Mouse (Mus musculus) MEL (cell line): ENCODE measurements around the gene Mief1. TPM values are rescaled to one million over a fixed set of nuclear protein-coding genes. Genes with fewer than 3 reads are reported as not detected.

Experiments
- DNase-seq: peaks from one replicate; pipeline ENCODE4 v3.0.0; 2011; ENCODE audit warnings: low read depth, low spot score
- H3K27ac ChIP-seq: 2 replicates; pipeline ENCODE4 v1.5.1; 2012; ENCODE audit warnings: low read depth, mild to moderate bottlenecking, control low read depth, low read length, moderate library complexity; ENCODE audit not compliant: control insufficient read depth
- H3K27me3 ChIP-seq, 2 experiments: fragments of 150-350 bp in 1 of 2; sonication (generic) in 1 of 2; 2 replicates each; pipeline ENCODE4 v1.6.1; 2012; ENCODE audit warnings: low read length in 2 of 2, mild to moderate bottlenecking in 2 of 2, improper control_type of control experiment in 1 of 2, moderate library complexity in 1 of 2; ENCODE audit not compliant: insufficient read depth in 2 of 2, control insufficient read depth in 1 of 2
- H3K36me3 ChIP-seq, 2 experiments: 2 replicates each; pipeline ENCODE4 v1.6.1; 2012 to 2014; ENCODE audit warnings: low read length in 2 of 2, improper control_type of control experiment in 1 of 2, inconsistent platforms in 1 of 2, mild to moderate bottlenecking in 1 of 2; ENCODE audit not compliant: insufficient read depth in 2 of 2, control insufficient read depth in 1 of 2
- H3K4me1 ChIP-seq, 2 experiments: fragments of 150-350 bp in 1 of 2; sonication (generic) in 1 of 2; 2 replicates each; pipeline ENCODE4 v1.6.1; 2012; ENCODE audit warnings: low read length in 2 of 2, improper control_type of control experiment in 1 of 2, mild to moderate bottlenecking in 1 of 2; ENCODE audit not compliant: insufficient read depth in 2 of 2, control insufficient read depth in 1 of 2
- H3K4me3 ChIP-seq, 2 experiments: fragments of 150-350 bp in 1 of 2; sonication (generic) in 1 of 2; 2 replicates each; pipeline ENCODE4 v1.5.1; 2012; ENCODE audit warnings: low read depth in 2 of 2, low read length in 2 of 2, mild to moderate bottlenecking in 2 of 2, moderate library complexity in 2 of 2, control low read depth in 1 of 2, improper control_type of control experiment in 1 of 2; ENCODE audit not compliant: control insufficient read depth in 1 of 2, insufficient read depth in 1 of 2
- H3K79me2 ChIP-seq: 2 replicates; pipeline ENCODE4 v1.6.1; 2012; ENCODE audit warnings: mild to moderate bottlenecking, low read length, moderate library complexity; ENCODE audit not compliant: control insufficient read depth, poor library complexity, insufficient read depth
- H3K9ac ChIP-seq: 2 replicates; pipeline ENCODE4 v1.6.1; 2012; ENCODE audit warnings: low read depth, mild to moderate bottlenecking, control low read depth, low read length, moderate library complexity; ENCODE audit not compliant: control insufficient read depth, poor library complexity, severe bottlenecking
- H3K9me3 ChIP-seq: fragments of 150-350 bp; sonication (generic); replicated peaks from 2 replicates; pipeline ENCODE4 v1.6.1; 2012; ENCODE audit warnings: mild to moderate bottlenecking, low read length, improper control_type of control experiment, moderate library complexity; ENCODE audit not compliant: insufficient read depth
- CHD1 ChIP-seq: IDR thresholded peaks from 2 replicates; pipeline ENCODE4 v1.6.1; 2012; ENCODE audit warnings: low read depth, mild to moderate bottlenecking, inconsistent platforms, low read length, improper control_type of control experiment
- CTCF ChIP-seq, 3 experiments: IDR thresholded peaks in 2 of 3; conservative IDR thresholded peaks in 1 of 3; 2 replicates each; pipeline ENCODE4 v1.5.1; 2011 to 2012; ENCODE audit warnings: low read length in 3 of 3, low read depth in 2 of 3, mild to moderate bottlenecking in 2 of 3, improper control_type of control experiment in 1 of 3, inconsistent platforms in 1 of 3, mixed read lengths in 1 of 3, moderate library complexity in 1 of 3; ENCODE audit not compliant: control insufficient read depth in 1 of 3, insufficient read depth in 1 of 3, poor library complexity in 1 of 3, severe bottlenecking in 1 of 3
- EP300 ChIP-seq, 2 experiments: IDR thresholded peaks; 2 replicates each; pipeline ENCODE4 v1.6.1; 2011; ENCODE audit warnings: improper control_type of control experiment in 2 of 2, low read length in 2 of 2, low read depth in 1 of 2, mild to moderate bottlenecking in 1 of 2
- HCFC1 ChIP-seq: IDR thresholded peaks from 2 replicates; pipeline ENCODE4 v1.6.1; 2012; ENCODE audit warnings: low read depth, mild to moderate bottlenecking, inconsistent platforms, low read length, improper control_type of control experiment, moderate library complexity
- KAT2A ChIP-seq: conservative IDR thresholded peaks from 2 replicates; pipeline ENCODE4 v1.6.1; 2012; ENCODE audit warnings: low read depth, low read length, improper control_type of control experiment, inconsistent platforms
- MAFK ChIP-seq: IDR thresholded peaks from 2 replicates; pipeline ENCODE4 v1.6.1; 2011; ENCODE audit warnings: low read depth, mild to moderate bottlenecking, low read length, improper control_type of control experiment, borderline replicate concordance
- MAZ ChIP-seq: IDR thresholded peaks from 2 replicates; pipeline ENCODE4 v1.6.1; 2012; ENCODE audit warnings: low read depth, mild to moderate bottlenecking, inconsistent platforms, low read length, improper control_type of control experiment
- MXI1 ChIP-seq: IDR thresholded peaks from 2 replicates; pipeline ENCODE4 v1.6.1; 2011; ENCODE audit warnings: mild to moderate bottlenecking, low read depth, low read length, improper control_type of control experiment
- MYB ChIP-seq: IDR thresholded peaks from 2 replicates; pipeline ENCODE4 v1.6.1; 2011; ENCODE audit warnings: mild to moderate bottlenecking, low read depth, low read length, improper control_type of control experiment
- POLR2A ChIP-seq, 2 experiments: IDR thresholded peaks; 2 replicates each; pipeline ENCODE4 v1.6.1; 2011 to 2012; ENCODE audit warnings: low read length in 2 of 2, mild to moderate bottlenecking in 2 of 2, control low read depth in 1 of 2, improper control_type of control experiment in 1 of 2, low read depth in 1 of 2, moderate library complexity in 1 of 2; ENCODE audit not compliant: control insufficient read depth in 1 of 2, insufficient read depth in 1 of 2, poor library complexity in 1 of 2
- SMC3 ChIP-seq: IDR thresholded peaks from 2 replicates; pipeline ENCODE4 v1.6.1; 2011; ENCODE audit warnings: low read depth, low read length, improper control_type of control experiment
- TAL1 ChIP-seq: IDR thresholded peaks from 2 replicates; pipeline ENCODE4 v1.6.1; 2012; ENCODE audit warnings: mild to moderate bottlenecking, inconsistent platforms, low read length, moderate library complexity, mixed read lengths
- TBP ChIP-seq: IDR thresholded peaks from 2 replicates; pipeline ENCODE4 v1.8.0; 2011; ENCODE audit warnings: low read depth, low read length, improper control_type of control experiment
- TCF12 ChIP-seq: IDR thresholded peaks from 2 replicates; pipeline ENCODE4 v1.6.1; 2014; ENCODE audit warnings: low read depth, mild to moderate bottlenecking, inconsistent platforms, low read length, improper control_type of control experiment, moderate library complexity
- ZKSCAN1 ChIP-seq: IDR thresholded peaks from 2 replicates; pipeline ENCODE4 v1.6.1; 2012; ENCODE audit warnings: low read depth, mild to moderate bottlenecking, inconsistent platforms, low read length, improper control_type of control experiment, moderate library complexity
- ZNF384 ChIP-seq: IDR thresholded peaks from 2 replicates; pipeline ENCODE4 v1.6.1; 2012; ENCODE audit warnings: low read depth, mild to moderate bottlenecking, inconsistent platforms, low read length, improper control_type of control experiment
- polyA plus RNA-seq, 2 experiments: library from polyadenylated mRNA; stranded (reverse) in 1 of 2; unstranded in 1 of 2; fragments of >175 nt in 1 of 2; fragments of >200 nt in 1 of 2; gene quantifications; 2 replicates each; pipeline versions ENCODE4 v1.2.1 to v1.2.4; 2012; ENCODE audit warnings: low replicate concordance in 2 of 2, low read depth in 1 of 2; ENCODE audit not compliant: insufficient read length in 2 of 2, insufficient read depth in 1 of 2, missing spikeins in 1 of 2
- total RNA-seq: library from RNA; depleted of rRNA; stranded (reverse); fragments of 300-350 nt; gene quantifications from 2 replicates; pipeline ENCODE4 v1.2.3, GENCODE M21; 2012

Mief1 gene
- total and polyA plus RNA-seq, 3 experiments, result 34.6 to 41.5 TPM; not detected in 1

DNA sequence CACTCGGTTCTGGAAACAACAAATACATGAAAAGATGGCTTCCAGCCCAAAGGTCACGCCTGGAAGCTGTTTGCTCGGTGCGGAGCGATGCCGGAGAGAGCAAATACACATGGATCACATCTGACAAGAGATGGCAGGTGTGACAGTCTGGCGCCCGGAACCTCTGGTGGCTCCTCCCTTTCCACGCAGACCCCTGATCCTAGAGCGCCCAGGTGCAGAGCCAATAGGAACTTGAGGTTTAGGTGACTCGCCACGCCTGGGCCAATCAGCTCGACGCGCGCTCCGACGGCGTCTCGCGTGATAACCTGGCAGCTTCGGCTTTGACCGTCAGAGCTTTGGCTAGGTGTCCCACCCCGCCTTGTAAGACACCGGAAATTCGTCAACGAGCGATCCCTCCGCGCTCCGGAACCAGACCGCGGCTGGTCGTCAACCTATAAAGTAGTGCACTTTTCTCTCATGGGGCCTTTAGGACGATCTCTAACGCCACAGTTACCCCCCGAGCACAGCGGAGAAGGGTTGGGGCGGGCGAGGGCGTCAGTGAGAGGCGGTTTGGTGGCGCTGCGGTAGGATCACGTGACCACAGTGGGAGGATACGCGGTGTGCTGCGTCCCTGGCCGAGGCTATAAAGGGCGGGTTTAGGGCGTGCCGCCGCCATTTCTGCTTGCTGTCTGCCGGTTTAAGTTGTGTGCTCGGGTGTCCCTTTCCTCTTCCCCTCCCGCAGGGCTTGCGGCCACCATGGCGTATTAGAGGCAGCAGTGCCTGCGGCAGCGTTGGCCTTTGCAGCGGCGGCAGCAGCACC lies 21.2 kb downstream of the Mief1 start, which contains the start of gene Atf4 (continued):
- no peak for TF ChIP-seq CTCF (IDR thresholded peaks at IDR 0.05 in 2 of 3, conservative IDR thresholded peaks at IDR 0.05 in 1 of 3; ENCODE audit: control insufficient read depth in 1 of 3, insufficient read depth in 1 of 3, low read depth in 2 of 3, low read length in 3 of 3, poor library complexity in 1 of 3, severe bottlenecking in 1 of 3)
- TF ChIP-seq ZNF384, result no peak
- no peak for TF ChIP-seq SMC3
- peak; percentile 94 for TF ChIP-seq KAT2A
- no peak for TF ChIP-seq TAL1
- TF ChIP-seq TBP, result peak; percentile 98
- 0 out of 2 replicates have a peak, but pooled peaks have one; percentile 55 for TF ChIP-seq MAZ
- no peak for TF ChIP-seq MYB
- peak; percentile 90 to 97 for TF ChIP-seq POLR2A (IDR thresholded peaks at IDR 0.05; ENCODE audit: control insufficient read depth in 1 of 2, insufficient read depth in 1 of 2, low read depth in 1 of 2, low read length in 2 of 2, poor library complexity in 1 of 2)
- TF ChIP-seq HCFC1, result peak; percentile 92
- TF ChIP-seq MAFK, result no peak

GRCm38 (mm10) chr15:80255646-80256121 lies 21.9 kb downstream of the Mief1 start:
- Histone ChIP-seq H3K36me3 (peaks cover 9 to 20% of the 10 kb centered on the region in 2 experiments; a peak in 3 of 4 replicates), H3K4me1 (peaks cover 6 to 19% of the 10 kb centered on the region in 2 experiments), H3K27me3 (no peaks in the 10 kb centered on the region), H3K79me2 (peaks cover 24% of the 10 kb centered on the region), H3K9ac (peak overlapping the region; percentile 93), H3K4me3 (peak overlapping the region; percentile 73 to 79), H3K9me3 (no peaks in the 10 kb centered on the region), H3K27ac (peak overlapping the region; percentile 95)
- TF ChIP-seq MXI1, result no peak; the same call in 1 of the 2 replicates
- TF ChIP-seq POLR2A (IDR thresholded peaks at IDR 0.05; ENCODE audit: control insufficient read depth in 1 of 2, insufficient read depth in 1 of 2, low read depth in 1 of 2, low read length in 2 of 2, poor library complexity in 1 of 2), result no peak; a peak in 2 of 4 replicates
- TF ChIP-seq MAZ, result 0 out of 2 replicates have a peak, but pooled peaks have one; percentile 2
- no peak for TF ChIP-seq EP300 (IDR thresholded peaks at IDR 0.05; ENCODE audit: low read depth in 1 of 2, low read length in 2 of 2)
- TF ChIP-seq CHD1, result peak; percentile 84; the same call in 1 of the 2 replicates
- TF ChIP-seq TAL1, result no peak
- DNase-seq, result peak; percentile 87

GRCm38 (mm10) chr15:80256242-80256641 lies 22.4 kb downstream of the Mief1 start:
- H3K27ac ChIP-seq, result peak overlapping the region; percentile 95
- no peaks in the 10 kb centered on the region for H3K27me3 ChIP-seq
- no peak for DNase-seq
- peak overlapping the region; percentile 73 to 79 for H3K4me3 ChIP-seq
- H3K36me3 ChIP-seq, result peaks cover 9 to 14% of the 10 kb centered on the region in 2 experiments; a peak in 3 of 4 replicates
- no peaks in the 10 kb centered on the region for H3K9me3 ChIP-seq
- TF ChIP-seq POLR2A (IDR thresholded peaks at IDR 0.05; ENCODE audit: control insufficient read depth in 1 of 2, insufficient read depth in 1 of 2, low read depth in 1 of 2, low read length in 2 of 2, poor library complexity in 1 of 2) (peak in 1 of 2 experiments; percentile 10; a peak in 1 of 4 replicates), ZKSCAN1 (no peak), TCF12 (no peak)
- TF ChIP-seq, all 39 proteins: peak for 1
- Histone ChIP-seq H3K9ac (peak overlapping the region; percentile 93), H3K79me2 (peaks cover 24% of the 10 kb centered on the region), H3K4me1 (peaks cover 3 to 13% of the 10 kb centered on the region in 2 experiments; a peak in 3 of 4 replicates)
